Mouse (Mus musculus) forebrain, embryonic 10.5 days (tissue): ENCODE results near the gene Sfxn2. TPM values are rescaled to one million over a fixed set of nuclear protein-coding genes. Genes with fewer than 3 reads are reported as not detected.
A peak's percentile ranks its signal among the peaks of the same experiment; 100 is the strongest.

Experiments
- DNase-seq: peaks from one replicate; pipeline ENCODE4 v3.0.0-alpha.2; 2017; ENCODE audit warnings: low spot score; ENCODE audit errors: extremely low spot score
- H3K27ac ChIP-seq: fragments of 300-500 bp; sonication (generic); 2 replicates; pipeline ENCODE4 v1.5.1; 2016; ENCODE audit warnings: mild to moderate bottlenecking
- H3K27me3 ChIP-seq: fragments of 300-500 bp; sonication (generic); 2 replicates; pipeline ENCODE4 v1.6.1; 2016; ENCODE audit warnings: mild to moderate bottlenecking; ENCODE audit not compliant: poor library complexity, severe bottlenecking
- H3K36me3 ChIP-seq: fragments of 300-500 bp; sonication (generic); replicated peaks from 2 replicates; pipeline ENCODE4 v1.6.1; 2016; ENCODE audit warnings: mild to moderate bottlenecking, moderate library complexity
- H3K4me1 ChIP-seq: fragments of 300-500 bp; sonication (generic); 2 replicates; pipeline ENCODE4 v1.6.1; 2016
- H3K4me3 ChIP-seq: fragments of 300-500 bp; sonication (generic); 2 replicates; pipeline ENCODE4 v1.5.1; 2016; ENCODE audit warnings: mild to moderate bottlenecking, moderate library complexity
- H3K9me3 ChIP-seq: fragments of 300-500 bp; sonication (generic); 2 replicates; pipeline ENCODE4 v1.6.1; 2016; ENCODE audit warnings: mild to moderate bottlenecking, moderate library complexity
- WGBS: fragments of 180-500 bp; shearing (Covaris S2); methylation state at CpG from one replicate; pipeline ENCODE4 v1.1.7; 2016; 5-methylcytosine and 5-hydroxymethylcytosine counted together
- polyA plus RNA-seq: library from polyadenylated mRNA; unstranded; fragments of >200 nt; fragmentation: Nextera tagmentation; extraction: Ambion mirVana; gene quantifications from 2 replicates; pipeline ENCODE4 v1.2.1, GENCODE M21; 2016

Gene Sfxn2
- polyA plus RNA-seq, 1 experiment from 2014 or later: 17.9 TPM

- Histone ChIP-seq H3K36me3 (peaks cover 30% of the 10 kb centered on the region), H3K27ac (0 out of 2 replicates have a peak overlapping the region, but pooled peaks have one; percentile 86), H3K4me3 (no peak overlapping the region), H3K27me3 (no peaks in the 10 kb centered on the region), H3K4me1 (peaks cover 70% of the 10 kb centered on the region), H3K9me3 (no peaks in the 10 kb centered on the region)
- DNase-seq: no peak
- WGBS: 81% methylated on average over 10 of the region's 10 CpGs
These were observed 52.4 kb downstream of the Sfxn2 start for GRCm38 (mm10) chr19:46625519-46625918.

GRCm38 (mm10) chr19:46628403-46628802 is 55.2 kb downstream of the Sfxn2 start:
- Histone ChIP-seq H3K27me3 (no peaks in the 10 kb centered on the region), H3K36me3 (peaks cover 44% of the 10 kb centered on the region), H3K9me3 (no peaks in the 10 kb centered on the region), H3K27ac (no peak overlapping the region; the same call in 1 of the 2 replicates), H3K4me3 (no peak overlapping the region), H3K4me1 (peaks cover 41% of the 10 kb centered on the region)
- DNase-seq: no peak
- 91% methylated on average over 10 of the region's 10 CpGs for WGBS

GRCm38 (mm10) chr19:46629807-46630206 is 56.6 kb downstream of the Sfxn2 start:
- Histone ChIP-seq H3K27ac (no peak overlapping the region; the same call in 1 of the 2 replicates), H3K4me3 (no peak overlapping the region), H3K27me3 (no peaks in the 10 kb centered on the region), H3K4me1 (peaks cover 27% of the 10 kb centered on the region), H3K36me3 (peaks cover 40% of the 10 kb centered on the region), H3K9me3 (no peaks in the 10 kb centered on the region)
- 86% methylated on average over 9 of the region's 9 CpGs for WGBS
- DNase-seq: no peak

GRCm38 (mm10) chr19:46631637-46632036 is 58.5 kb downstream of the Sfxn2 start:
- no peak overlapping the region for H3K27ac ChIP-seq

GRCm38 (mm10) chr19:46635766-46636165 is 62.6 kb downstream of the Sfxn2 start:
- Histone ChIP-seq H3K4me1 (peaks cover 33% of the 10 kb centered on the region), H3K27me3 (no peaks in the 10 kb centered on the region), H3K27ac (no peak overlapping the region), H3K9me3 (no peaks in the 10 kb centered on the region), H3K4me3 (no peak overlapping the region), H3K36me3 (peaks cover 42% of the 10 kb centered on the region)
- 70% methylated on average over 9 of the region's 9 CpGs for WGBS
- no peak for DNase-seq

More at GRCm38 (mm10) chr19:46631637-46632036, 58.5 kb downstream of the Sfxn2 start:
- Histone ChIP-seq H3K4me1 (peaks cover 29% of the 10 kb centered on the region), H3K4me3 (no peak overlapping the region), H3K36me3 (peaks cover 31% of the 10 kb centered on the region), H3K27me3 (no peaks in the 10 kb centered on the region), H3K9me3 (no peaks in the 10 kb centered on the region)
- DNase-seq: no peak
- WGBS: 86% methylated on average over 9 of the region's 9 CpGs

GRCm38 (mm10) chr19:46637598-46637997 is 64.4 kb downstream of the Sfxn2 start:
- Histone ChIP-seq H3K4me1 (peaks cover 49% of the 10 kb centered on the region), H3K4me3 (no peak overlapping the region), H3K27ac (no peak overlapping the region), H3K9me3 (no peaks in the 10 kb centered on the region), H3K27me3 (no peaks in the 10 kb centered on the region), H3K36me3 (peaks cover 34% of the 10 kb centered on the region)
- no peak for DNase-seq
- WGBS: 93% methylated on average over 6 of the region's 6 CpGs

GRCm38 (mm10) chr19:46639053-46639452 is 65.9 kb downstream of the Sfxn2 start:
- H3K27me3 ChIP-seq: no peaks in the 10 kb centered on the region
- no peak for DNase-seq
- H3K4me1 ChIP-seq: peaks cover 63% of the 10 kb centered on the region
- H3K9me3 ChIP-seq: no peaks in the 10 kb centered on the region
- H3K4me3 ChIP-seq: no peak overlapping the region
- H3K27ac ChIP-seq: no peak overlapping the region
- H3K36me3 ChIP-seq: peaks cover 31% of the 10 kb centered on the region

- no peak for DNase-seq
- Histone ChIP-seq H3K27ac (no peak overlapping the region), H3K36me3 (peaks cover 35% of the 10 kb centered on the region), H3K4me3 (no peak overlapping the region), H3K27me3 (no peaks in the 10 kb centered on the region), H3K9me3 (no peaks in the 10 kb centered on the region), H3K4me1 (peaks cover 68% of the 10 kb centered on the region)
- 89% methylated on average over 14 of the region's 14 CpGs for WGBS
These were observed 66.3 kb downstream of the Sfxn2 start for GRCm38 (mm10) chr19:46639496-46639895.

GRCm38 (mm10) chr19:46640780-46641179 is 67.6 kb downstream of the Sfxn2 start:
- H3K4me3 ChIP-seq: no peak overlapping the region
- 92% methylated on average over 8 of the region's 8 CpGs for WGBS
- no peak for DNase-seq
- H3K27me3 ChIP-seq: no peaks in the 10 kb centered on the region
- no peaks in the 10 kb centered on the region for H3K9me3 ChIP-seq
- peaks cover 42% of the 10 kb centered on the region for H3K36me3 ChIP-seq
- H3K4me1 ChIP-seq: peaks cover 75% of the 10 kb centered on the region
- H3K27ac ChIP-seq: no peak overlapping the region

- no peaks in the 10 kb centered on the region for H3K9me3 ChIP-seq
- H3K27me3 ChIP-seq: no peaks in the 10 kb centered on the region
- H3K4me1 ChIP-seq: peaks cover 75% of the 10 kb centered on the region
- 81% methylated on average over 19 of the region's 19 CpGs for WGBS
- peaks cover 50% of the 10 kb centered on the region for H3K36me3 ChIP-seq
- no peak overlapping the region for H3K4me3 ChIP-seq
- peak overlapping the region; percentile 76 for H3K27ac ChIP-seq
- no peak for DNase-seq
These were observed 68.4 kb downstream of the Sfxn2 start for GRCm38 (mm10) chr19:46641420-46642085.

GRCm38 (mm10) chr19:46642136-46642753 is 69.1 kb downstream of the Sfxn2 start:
- Histone ChIP-seq H3K27me3 (no peaks in the 10 kb centered on the region), H3K4me3 (no peak overlapping the region), H3K27ac (peak overlapping the region; percentile 76), H3K9me3 (no peaks in the 10 kb centered on the region), H3K4me1 (peaks cover 79% of the 10 kb centered on the region), H3K36me3 (peaks cover 54% of the 10 kb centered on the region)
- no peak for DNase-seq
- 83% methylated on average over 22 of the region's 22 CpGs for WGBS

- Histone ChIP-seq H3K4me3 (no peak overlapping the region), H3K27me3 (no peaks in the 10 kb centered on the region), H3K9me3 (no peaks in the 10 kb centered on the region), H3K4me1 (peaks cover 78% of the 10 kb centered on the region), H3K36me3 (peaks cover 49% of the 10 kb centered on the region), H3K27ac (peak overlapping the region; percentile 76; the same call in 1 of the 2 replicates)
- WGBS: 88% methylated on average over 5 of the region's 5 CpGs
- DNase-seq: no peak
These were observed 70.1 kb downstream of the Sfxn2 start for GRCm38 (mm10) chr19:46643236-46643635.

- H3K4me1 ChIP-seq: peaks cover 74% of the 10 kb centered on the region
- H3K27ac ChIP-seq: peak overlapping the region; percentile 66
- no peaks in the 10 kb centered on the region for H3K27me3 ChIP-seq
These were observed 71.2 kb downstream of the Sfxn2 start for GRCm38 (mm10) chr19:46644343-46644792.

More at GRCm38 (mm10) chr19:46644343-46644792, 71.2 kb downstream of the Sfxn2 start:
- no peaks in the 10 kb centered on the region for H3K9me3 ChIP-seq
- H3K4me3 ChIP-seq: no peak overlapping the region
- no peak for DNase-seq
- H3K36me3 ChIP-seq: peaks cover 54% of the 10 kb centered on the region
- 78% methylated on average over 10 of the region's 10 CpGs for WGBS
